Mouse (Mus musculus): ENCODE measurements around the gene Lhfpl3.
"Not testable (repeated sequence)": the region's sequence is repeated elsewhere in the genome, so short reads cannot be mapped to it uniquely, and the experiment has no call there.

The Lhfpl3 gene

GRCm38 (mm10) chr5:22745885-22746532, at the start of gene Lhfpl3:
TSS of gene Lhfpl3 (plus strand) at chr5:22746059.
- DNase-seq (ENCODE audit: low spot score), result peak; percentile 29

- not testable (repeated sequence) for DNase-seq (ENCODE audit: low spot score)
These were observed 39.6 kb upstream of the Lhfpl3 start for GRCm38 (mm10) chr5:22706271-22706670.

- no peak for DNase-seq (ENCODE audit: low spot score)
These were observed 352 bp upstream of the Lhfpl3 start for GRCm38 (mm10) chr5:22745529-22745884.

- no peak for DNase-seq (ENCODE audit: low spot score)
These were observed 718 bp downstream of the Lhfpl3 start for GRCm38 (mm10) chr5:22746533-22747021.

- DNase-seq (ENCODE audit: low spot score), result no peak
These were observed 1.4 kb downstream of the Lhfpl3 start for GRCm38 (mm10) chr5:22747305-22747704.

GRCm38 (mm10) chr5:22757261-22757660, 11.4 kb downstream of the Lhfpl3 start:
- DNase-seq (ENCODE audit: low spot score), result no peak

GRCm38 (mm10) chr5:22770726-22771125, 24.9 kb downstream of the Lhfpl3 start:
- DNase-seq (ENCODE audit: low spot score), result no peak

- no peak for DNase-seq (ENCODE audit: low spot score)
These were observed 49.5 kb downstream of the Lhfpl3 start for GRCm38 (mm10) chr5:22795361-22795760.

GRCm38 (mm10) chr5:22813426-22813825, 67.6 kb downstream of the Lhfpl3 start:
- no peak for DNase-seq (ENCODE audit: low spot score)

- DNase-seq (ENCODE audit: low spot score), result no peak
These were observed 84.1 kb downstream of the Lhfpl3 start for GRCm38 (mm10) chr5:22829822-22830450.

- DNase-seq (ENCODE audit: low spot score), result no peak
These were observed 105.7 kb downstream of the Lhfpl3 start for GRCm38 (mm10) chr5:22851572-22851971.

GRCm38 (mm10) chr5:22853503-22853902, 107.6 kb downstream of the Lhfpl3 start:
- DNase-seq (ENCODE audit: low spot score), result no peak

- no peak for DNase-seq (ENCODE audit: low spot score)
These were observed 110.6 kb downstream of the Lhfpl3 start for GRCm38 (mm10) chr5:22856480-22856879.

- DNase-seq (ENCODE audit: low spot score), result peak; percentile 4
These were observed 115.5 kb downstream of the Lhfpl3 start for GRCm38 (mm10) chr5:22861399-22861798.

- no peak for DNase-seq (ENCODE audit: low spot score)
These were observed 123.2 kb downstream of the Lhfpl3 start for GRCm38 (mm10) chr5:22869031-22869430.

- DNase-seq (ENCODE audit: low spot score), result no peak
These were observed 126.6 kb downstream of the Lhfpl3 start for GRCm38 (mm10) chr5:22872417-22872816.

- no peak for DNase-seq (ENCODE audit: low spot score)
These were observed 142.5 kb downstream of the Lhfpl3 start for GRCm38 (mm10) chr5:22888345-22888744.

GRCm38 (mm10) chr5:22889481-22889880, 143.6 kb downstream of the Lhfpl3 start:
- no peak for DNase-seq (ENCODE audit: low spot score)

GRCm38 (mm10) chr5:22897228-22897627, 151.4 kb downstream of the Lhfpl3 start:
- no peak for DNase-seq (ENCODE audit: low spot score)

- no peak for DNase-seq (ENCODE audit: low spot score)
These were observed 151.9 kb downstream of the Lhfpl3 start for GRCm38 (mm10) chr5:22897656-22898289.

GRCm38 (mm10) chr5:22898593-22898992, 152.7 kb downstream of the Lhfpl3 start:
- no peak for DNase-seq (ENCODE audit: low spot score)

GRCm38 (mm10) chr5:22899913-22900312, 154.1 kb downstream of the Lhfpl3 start:
- no peak for DNase-seq (ENCODE audit: low spot score)

- no peak for DNase-seq (ENCODE audit: low spot score)
These were observed 171.3 kb downstream of the Lhfpl3 start for GRCm38 (mm10) chr5:22917197-22917596.
